Mouse (Mus musculus): ENCODE measurements around the gene Kirrel3. TPM values are rescaled to one million over a fixed set of nuclear protein-coding genes. Genes with fewer than 3 reads are reported as not detected.

Kirrel3 gene
- total and polyA plus RNA-seq, 3 experiments: 0.98 TPM; not detected in 2

GRCm38 (mm10) chr9:34492121-34492520 lies 6.4 kb downstream of the Kirrel3 start:
- Histone ChIP-seq H3K4me1 (ENCODE audit: insufficient read depth, low read depth, low read length) (no peaks in the 10 kb centered on the region), H3K4me3 (ENCODE audit: low read depth, low read length) (no peak overlapping the region), H3K36me3 (replicated peaks) (no peaks in the 10 kb centered on the region), H3K9me3 (replicated peaks) (peaks cover 6% of the 10 kb centered on the region), H3K27me3 (ENCODE audit: insufficient read depth, low read length) (peaks cover 4% of the 10 kb centered on the region; the same call in 1 of the 2 replicates)
- no peak for ATAC-seq (ENCODE audit: extremely low read depth, insufficient number of reproducible peaks, low FRiP score, poor library complexity, severe bottlenecking)
- no peak for DNase-seq (ENCODE audit: low spot score)
- no peak for TF ChIP-seq TAL1 (conservative IDR thresholded peaks at IDR 0.05; ENCODE audit: low read depth, low read length)
- no peak for TF ChIP-seq CTCF (IDR thresholded peaks at IDR 0.05; ENCODE audit: low read depth, low read length)
- TF ChIP-seq GATA2 (IDR thresholded peaks at IDR 0.05; ENCODE audit: borderline replicate concordance, low read depth, low read length): no peak
- TF ChIP-seq GATA1 (IDR thresholded peaks at IDR 0.05; ENCODE audit: borderline replicate concordance, low read length): no peak
- TF ChIP-seq POLR2AphosphoS5 (IDR thresholded peaks at IDR 0.05; ENCODE audit: insufficient replicate concordance, low read depth, low read length): no peak

DNA sequence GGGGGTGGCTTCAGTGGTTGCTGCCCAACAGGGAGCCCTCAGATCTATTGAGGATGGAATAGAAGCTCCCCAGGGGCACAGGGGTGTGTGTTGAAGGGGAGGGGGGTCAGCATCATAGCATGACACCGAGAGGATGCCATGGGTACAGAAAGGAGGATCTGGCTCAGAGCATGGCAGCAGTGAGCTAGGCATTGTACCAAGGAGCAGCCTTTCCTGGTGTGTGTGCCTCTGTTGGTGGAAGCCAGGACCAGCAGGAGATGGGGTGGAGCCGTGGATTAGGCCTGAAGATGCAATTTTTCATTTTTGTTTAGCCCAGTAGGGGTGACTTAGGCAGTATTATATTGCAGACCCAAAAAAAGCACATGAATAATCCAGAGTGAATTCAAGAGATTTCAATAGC lies 7.9 kb downstream of the Kirrel3 start:
- H3K36me3 ChIP-seq (replicated peaks): no peaks in the 10 kb centered on the region
- peaks cover 4% of the 10 kb centered on the region; the same call in 1 of the 2 replicates for H3K27me3 ChIP-seq (ENCODE audit: insufficient read depth, low read length)
- DNase-seq (ENCODE audit: low spot score) (no peak), ATAC-seq (ENCODE audit: extremely low read depth, insufficient number of reproducible peaks, low FRiP score, poor library complexity, severe bottlenecking) (no peak)
- H3K9me3 ChIP-seq (replicated peaks): peaks cover 8% of the 10 kb centered on the region
- TF ChIP-seq CTCF (IDR thresholded peaks at IDR 0.05; ENCODE audit: low read depth, low read length) (no peak), GATA2 (IDR thresholded peaks at IDR 0.05; ENCODE audit: borderline replicate concordance, low read depth, low read length) (no peak), POLR2AphosphoS5 (IDR thresholded peaks at IDR 0.05; ENCODE audit: insufficient replicate concordance, low read depth, low read length) (no peak), TAL1 (conservative IDR thresholded peaks at IDR 0.05; ENCODE audit: low read depth, low read length) (no peak), GATA1 (IDR thresholded peaks at IDR 0.05; ENCODE audit: borderline replicate concordance, low read length) (no peak)
- H3K4me3 ChIP-seq (ENCODE audit: low read depth, low read length): no peak overlapping the region
- H3K4me1 ChIP-seq (ENCODE audit: insufficient read depth, low read depth, low read length): no peaks in the 10 kb centered on the region

- no peaks in the 10 kb centered on the region for H3K36me3 ChIP-seq (replicated peaks)
- H3K4me3 ChIP-seq (ENCODE audit: low read depth, low read length): no peak overlapping the region
- H3K4me1 ChIP-seq (ENCODE audit: insufficient read depth, low read depth, low read length): no peaks in the 10 kb centered on the region
- no peak for TF ChIP-seq TAL1 (conservative IDR thresholded peaks at IDR 0.05; ENCODE audit: low read depth, low read length)
- no peak for TF ChIP-seq CTCF (IDR thresholded peaks at IDR 0.05; ENCODE audit: low read depth, low read length)
- no peak for TF ChIP-seq POLR2AphosphoS5 (IDR thresholded peaks at IDR 0.05; ENCODE audit: insufficient replicate concordance, low read depth, low read length)
- TF ChIP-seq GATA1 (IDR thresholded peaks at IDR 0.05; ENCODE audit: borderline replicate concordance, low read length): no peak
- no peak for TF ChIP-seq GATA2 (IDR thresholded peaks at IDR 0.05; ENCODE audit: borderline replicate concordance, low read depth, low read length)
- DNase-seq (ENCODE audit: low spot score) (no peak), ATAC-seq (ENCODE audit: extremely low read depth, insufficient number of reproducible peaks, low FRiP score, poor library complexity, severe bottlenecking) (no peak)
- no peaks in the 10 kb centered on the region for H3K27me3 ChIP-seq (ENCODE audit: insufficient read depth, low read length)
- 0 out of 2 replicates have a peak, but pooled peaks cover 4% of the 10 kb centered on the region for H3K9me3 ChIP-seq (replicated peaks)
Observed at GRCm38 (mm10) chr9:34498126-34498525, 12.4 kb downstream of the Kirrel3 start.

DNA sequence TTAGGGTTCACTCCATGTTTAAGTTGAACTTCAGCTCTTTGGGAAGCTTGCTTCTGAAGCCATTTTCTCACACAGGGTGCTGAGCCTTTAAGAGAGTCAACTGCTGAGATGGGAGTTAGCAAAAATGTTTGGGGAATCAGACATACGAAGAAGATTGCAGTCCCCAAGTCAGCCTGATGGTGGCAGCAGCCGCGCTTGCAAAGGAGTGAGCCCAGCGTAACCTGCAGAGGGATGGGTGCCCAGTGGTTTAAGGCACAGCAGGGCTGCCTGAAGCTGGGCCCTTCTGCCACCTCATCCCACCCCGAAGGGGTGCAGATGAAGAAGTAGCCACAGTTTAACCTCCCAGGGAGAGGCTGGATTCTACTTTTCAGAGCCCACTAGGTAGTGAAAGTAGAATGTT lies 13.0 kb downstream of the Kirrel3 start:
- Histone ChIP-seq H3K4me3 (ENCODE audit: low read depth, low read length) (no peak overlapping the region), H3K4me1 (ENCODE audit: insufficient read depth, low read depth, low read length) (no peaks in the 10 kb centered on the region), H3K9me3 (replicated peaks) (0 out of 2 replicates have a peak, but pooled peaks cover 2% of the 10 kb centered on the region), H3K36me3 (replicated peaks) (no peaks in the 10 kb centered on the region), H3K27me3 (ENCODE audit: insufficient read depth, low read length) (no peaks in the 10 kb centered on the region)
- no peak for TF ChIP-seq TAL1 (conservative IDR thresholded peaks at IDR 0.05; ENCODE audit: low read depth, low read length)
- no peak for TF ChIP-seq GATA2 (IDR thresholded peaks at IDR 0.05; ENCODE audit: borderline replicate concordance, low read depth, low read length)
- peak; percentile 50; the same call in 1 of the 2 replicates for TF ChIP-seq CTCF (IDR thresholded peaks at IDR 0.05; ENCODE audit: low read depth, low read length)
- DNase-seq (ENCODE audit: low spot score) (no peak), ATAC-seq (ENCODE audit: extremely low read depth, insufficient number of reproducible peaks, low FRiP score, poor library complexity, severe bottlenecking) (no peak)

GRCm38 (mm10) chr9:34507164-34507563 lies 21.5 kb downstream of the Kirrel3 start:
- Histone ChIP-seq H3K9me3 (replicated peaks) (no peaks in the 10 kb centered on the region), H3K4me1 (ENCODE audit: insufficient read depth, low read depth, low read length) (no peaks in the 10 kb centered on the region), H3K36me3 (replicated peaks) (no peaks in the 10 kb centered on the region), H3K4me3 (ENCODE audit: low read depth, low read length) (no peak overlapping the region), H3K27me3 (ENCODE audit: insufficient read depth, low read length) (no peaks in the 10 kb centered on the region)
- TF ChIP-seq POLR2AphosphoS5 (IDR thresholded peaks at IDR 0.05; ENCODE audit: insufficient replicate concordance, low read depth, low read length) (no peak), GATA2 (IDR thresholded peaks at IDR 0.05; ENCODE audit: borderline replicate concordance, low read depth, low read length) (no peak), TAL1 (conservative IDR thresholded peaks at IDR 0.05; ENCODE audit: low read depth, low read length) (no peak), GATA1 (IDR thresholded peaks at IDR 0.05; ENCODE audit: borderline replicate concordance, low read length) (no peak)
- DNase-seq (ENCODE audit: low spot score) (no peak), ATAC-seq (ENCODE audit: extremely low read depth, insufficient number of reproducible peaks, low FRiP score, poor library complexity, severe bottlenecking) (no peak)

- DNase-seq (ENCODE audit: low spot score): no peak
Observed at GRCm38 (mm10) chr9:34518861-34519260, 33.2 kb downstream of the Kirrel3 start.

More at GRCm38 (mm10) chr9:34518861-34519260, 33.2 kb downstream of the Kirrel3 start:
- H3K9me3 ChIP-seq (replicated peaks): no peaks in the 10 kb centered on the region
- no peak for ATAC-seq (ENCODE audit: extremely low read depth, insufficient number of reproducible peaks, low FRiP score, poor library complexity, severe bottlenecking)
- H3K4me1 ChIP-seq (ENCODE audit: insufficient read depth, low read depth, low read length): no peaks in the 10 kb centered on the region
- TF ChIP-seq TAL1 (conservative IDR thresholded peaks at IDR 0.05; ENCODE audit: low read depth, low read length) (no peak), GATA1 (IDR thresholded peaks at IDR 0.05; ENCODE audit: borderline replicate concordance, low read length) (no peak), POLR2AphosphoS5 (IDR thresholded peaks at IDR 0.05; ENCODE audit: insufficient replicate concordance, low read depth, low read length) (no peak), CTCF (IDR thresholded peaks at IDR 0.05; ENCODE audit: low read depth, low read length) (no peak), GATA2 (IDR thresholded peaks at IDR 0.05; ENCODE audit: borderline replicate concordance, low read depth, low read length) (no peak)
- no peaks in the 10 kb centered on the region for H3K36me3 ChIP-seq (replicated peaks)
- no peak overlapping the region for H3K4me3 ChIP-seq (ENCODE audit: low read depth, low read length)
- H3K27me3 ChIP-seq (ENCODE audit: insufficient read depth, low read length): no peaks in the 10 kb centered on the region
